Mouse (Mus musculus): Measurements from ENCODE around the gene Eif3a. TPM values are rescaled to one million over a fixed set of nuclear protein-coding genes. Genes with fewer than 3 reads are reported as not detected.
A peak's percentile ranks its signal among the peaks of the same experiment; 100 is the strongest.

The Eif3a gene
- polyA plus RNA-seq, 1 experiment = 454 TPM

GRCm38 (mm10) chr19:60740560-60740959 lies 49.9 kb downstream of the Eif3a start:
- H3K9ac ChIP-seq (ENCODE audit: low read depth, poor library complexity, severe bottlenecking) = no peak overlapping the region
- no peaks in the 10 kb centered on the region for H3K9me3 ChIP-seq (replicated peaks; ENCODE audit: control insufficient read depth, insufficient read depth, low read length, poor library complexity, severe bottlenecking)
- no peak overlapping the region for H3K4me3 ChIP-seq (ENCODE audit: low read depth, low read length)
- no peak overlapping the region for H3K27ac ChIP-seq (ENCODE audit: insufficient read depth, low read length)
- no peaks in the 10 kb centered on the region for H3K4me1 ChIP-seq (ENCODE audit: control insufficient read depth, insufficient read depth, low read length)
- H3K27me3 ChIP-seq (ENCODE audit: control insufficient read depth, insufficient read depth, low read length, poor library complexity, severe bottlenecking) = 0 out of 2 replicates have a peak, but pooled peaks cover under 1% of the 10 kb centered on the region
- TF ChIP-seq EP300 (IDR thresholded peaks at IDR 0.05; ENCODE audit: insufficient read depth, low read depth, low read length) = no peak
- no peak for TF ChIP-seq POLR2A (IDR thresholded peaks at IDR 0.05; ENCODE audit: insufficient read depth, low read length)
- TF ChIP-seq CTCF (IDR thresholded peaks at IDR 0.05; ENCODE audit: low read depth, low read length) = no peak
- H3K36me3 ChIP-seq (ENCODE audit: control insufficient read depth, insufficient read depth, low read length, poor library complexity, severe bottlenecking) = no peaks in the 10 kb centered on the region

- no peak overlapping the region for H3K9ac ChIP-seq (ENCODE audit: low read depth, poor library complexity, severe bottlenecking)
Measured at GRCm38 (mm10) chr19:60731966-60732365, 58.5 kb downstream of the Eif3a start.

GRCm38 (mm10) chr19:60731299-60731698 lies 59.2 kb downstream of the Eif3a start:
- Histone ChIP-seq H3K36me3 (ENCODE audit: control insufficient read depth, insufficient read depth, low read length, poor library complexity, severe bottlenecking) (no peaks in the 10 kb centered on the region), H3K4me1 (ENCODE audit: control insufficient read depth, insufficient read depth, low read length) (no peaks in the 10 kb centered on the region), H3K9me3 (replicated peaks; ENCODE audit: control insufficient read depth, insufficient read depth, low read length, poor library complexity, severe bottlenecking) (no peaks in the 10 kb centered on the region), H3K27me3 (ENCODE audit: control insufficient read depth, insufficient read depth, low read length, poor library complexity, severe bottlenecking) (no peaks in the 10 kb centered on the region), H3K9ac (ENCODE audit: low read depth, poor library complexity, severe bottlenecking) (no peak overlapping the region), H3K27ac (ENCODE audit: insufficient read depth, low read length) (no peak overlapping the region), H3K4me3 (ENCODE audit: low read depth, low read length) (no peak overlapping the region)
- no peak for TF ChIP-seq CTCF (IDR thresholded peaks at IDR 0.05; ENCODE audit: low read depth, low read length)
- no peak for TF ChIP-seq EP300 (IDR thresholded peaks at IDR 0.05; ENCODE audit: insufficient read depth, low read depth, low read length)
- no peak for TF ChIP-seq POLR2A (IDR thresholded peaks at IDR 0.05; ENCODE audit: insufficient read depth, low read length)

More at GRCm38 (mm10) chr19:60731966-60732365, 58.5 kb downstream of the Eif3a start:
- no peak overlapping the region for H3K4me3 ChIP-seq (ENCODE audit: low read depth, low read length)
- TF ChIP-seq POLR2A (IDR thresholded peaks at IDR 0.05; ENCODE audit: insufficient read depth, low read length) (no peak), CTCF (IDR thresholded peaks at IDR 0.05; ENCODE audit: low read depth, low read length) (no peak), EP300 (IDR thresholded peaks at IDR 0.05; ENCODE audit: insufficient read depth, low read depth, low read length) (no peak)
- no peaks in the 10 kb centered on the region for H3K27me3 ChIP-seq (ENCODE audit: control insufficient read depth, insufficient read depth, low read length, poor library complexity, severe bottlenecking)
- no peaks in the 10 kb centered on the region for H3K4me1 ChIP-seq (ENCODE audit: control insufficient read depth, insufficient read depth, low read length)
- no peaks in the 10 kb centered on the region for H3K36me3 ChIP-seq (ENCODE audit: control insufficient read depth, insufficient read depth, low read length, poor library complexity, severe bottlenecking)
- no peaks in the 10 kb centered on the region for H3K9me3 ChIP-seq (replicated peaks; ENCODE audit: control insufficient read depth, insufficient read depth, low read length, poor library complexity, severe bottlenecking)
- H3K27ac ChIP-seq (ENCODE audit: insufficient read depth, low read length) = no peak overlapping the region

DNA sequence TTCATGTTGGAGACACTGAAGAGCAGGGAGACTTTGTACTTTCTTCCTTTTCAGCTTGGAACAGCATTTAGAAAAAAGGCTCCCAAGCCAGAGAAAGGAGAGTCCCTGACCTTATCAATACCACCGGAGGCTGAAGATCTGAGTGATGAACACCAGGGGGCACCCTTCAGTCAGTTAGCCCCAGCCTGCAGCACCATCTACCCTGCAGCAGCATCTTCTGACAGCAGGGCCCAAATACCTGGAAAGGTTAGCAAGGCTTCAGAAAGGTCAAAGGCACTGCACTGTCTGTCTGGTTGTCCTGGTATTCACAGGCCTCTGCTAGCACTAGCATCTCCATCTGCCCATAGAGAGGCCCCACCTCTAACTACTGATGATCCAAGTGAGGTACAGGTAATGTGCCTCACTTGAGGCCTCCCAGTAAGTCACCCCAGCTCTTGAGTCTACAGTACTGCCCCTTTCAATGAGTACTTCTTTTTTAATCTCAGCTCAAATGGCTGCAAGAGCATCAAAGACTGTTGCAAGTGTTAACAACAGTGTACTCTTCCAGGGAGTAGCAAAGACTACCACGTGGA lies 60.1 kb downstream of the Eif3a start:
- no peaks in the 10 kb centered on the region for H3K4me1 ChIP-seq (ENCODE audit: control insufficient read depth, insufficient read depth, low read length)
- H3K27ac ChIP-seq (ENCODE audit: insufficient read depth, low read length) = no peak overlapping the region

DNA sequence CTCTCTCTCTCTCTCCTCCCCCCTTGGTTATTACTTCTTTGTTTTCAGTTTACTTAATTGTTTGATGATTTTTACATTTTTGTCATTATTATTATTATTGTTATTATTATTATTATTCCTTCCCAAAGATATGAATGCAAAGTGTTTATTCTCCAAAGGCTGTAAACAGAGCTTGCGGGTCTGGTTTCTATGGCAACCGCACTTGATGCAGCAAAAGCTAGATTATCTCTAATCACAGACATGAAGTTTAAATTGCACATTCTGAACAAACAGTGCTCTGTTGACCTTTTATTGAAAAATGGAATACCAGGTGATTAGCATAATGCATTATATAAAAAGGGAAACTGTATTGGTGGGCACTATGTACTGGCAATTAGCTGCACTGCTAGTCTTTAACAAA lies 74.1 kb downstream of the Eif3a start:
- no peak overlapping the region for H3K4me3 ChIP-seq (ENCODE audit: low read depth, low read length)
- H3K27me3 ChIP-seq (ENCODE audit: control insufficient read depth, insufficient read depth, low read length, poor library complexity, severe bottlenecking) = no peaks in the 10 kb centered on the region
- no peaks in the 10 kb centered on the region for H3K4me1 ChIP-seq (ENCODE audit: control insufficient read depth, insufficient read depth, low read length)
- H3K36me3 ChIP-seq (ENCODE audit: control insufficient read depth, insufficient read depth, low read length, poor library complexity, severe bottlenecking) = no peaks in the 10 kb centered on the region
- no peak overlapping the region for H3K9ac ChIP-seq (ENCODE audit: low read depth, poor library complexity, severe bottlenecking)
- TF ChIP-seq CTCF (IDR thresholded peaks at IDR 0.05; ENCODE audit: low read depth, low read length) = no peak
- no peak for TF ChIP-seq EP300 (IDR thresholded peaks at IDR 0.05; ENCODE audit: insufficient read depth, low read depth, low read length)
- H3K27ac ChIP-seq (ENCODE audit: insufficient read depth, low read length) = no peak overlapping the region
- H3K9me3 ChIP-seq (replicated peaks; ENCODE audit: control insufficient read depth, insufficient read depth, low read length, poor library complexity, severe bottlenecking) = no peaks in the 10 kb centered on the region

More for the DNA sequence above, 60.1 kb downstream of the Eif3a start:
- no peaks in the 10 kb centered on the region for H3K27me3 ChIP-seq (ENCODE audit: control insufficient read depth, insufficient read depth, low read length, poor library complexity, severe bottlenecking)
- TF ChIP-seq EP300 (IDR thresholded peaks at IDR 0.05; ENCODE audit: insufficient read depth, low read depth, low read length) (no peak), CTCF (IDR thresholded peaks at IDR 0.05; ENCODE audit: low read depth, low read length) (peak; percentile 87)
- no peak overlapping the region for H3K9ac ChIP-seq (ENCODE audit: low read depth, poor library complexity, severe bottlenecking)
- H3K9me3 ChIP-seq (replicated peaks; ENCODE audit: control insufficient read depth, insufficient read depth, low read length, poor library complexity, severe bottlenecking) = no peaks in the 10 kb centered on the region
- no peaks in the 10 kb centered on the region for H3K36me3 ChIP-seq (ENCODE audit: control insufficient read depth, insufficient read depth, low read length, poor library complexity, severe bottlenecking)
- no peak overlapping the region for H3K4me3 ChIP-seq (ENCODE audit: low read depth, low read length)

- Histone ChIP-seq H3K9me3 (replicated peaks; ENCODE audit: control insufficient read depth, insufficient read depth, low read length, poor library complexity, severe bottlenecking) (no peaks in the 10 kb centered on the region), H3K4me1 (ENCODE audit: control insufficient read depth, insufficient read depth, low read length) (no peaks in the 10 kb centered on the region), H3K4me3 (ENCODE audit: low read depth, low read length) (no peak overlapping the region), H3K36me3 (ENCODE audit: control insufficient read depth, insufficient read depth, low read length, poor library complexity, severe bottlenecking) (no peaks in the 10 kb centered on the region), H3K27ac (ENCODE audit: insufficient read depth, low read length) (no peak overlapping the region), H3K9ac (ENCODE audit: low read depth, poor library complexity, severe bottlenecking) (no peak overlapping the region), H3K27me3 (ENCODE audit: control insufficient read depth, insufficient read depth, low read length, poor library complexity, severe bottlenecking) (no peaks in the 10 kb centered on the region)
- no peak for TF ChIP-seq CTCF (IDR thresholded peaks at IDR 0.05; ENCODE audit: low read depth, low read length)
- no peak for TF ChIP-seq POLR2A (IDR thresholded peaks at IDR 0.05; ENCODE audit: insufficient read depth, low read length)
- no peak for TF ChIP-seq EP300 (IDR thresholded peaks at IDR 0.05; ENCODE audit: insufficient read depth, low read depth, low read length)
Measured at GRCm38 (mm10) chr19:60712577-60712976, 77.9 kb downstream of the Eif3a start.

Other genes starting within 250 kb of the Eif3a start
- 60.4 and 62.1 TPM in 2 replicates for gene Cacul1, start 209.6 kb downstream of the Eif3a start, polyA plus RNA-seq (2011; ENCODE audit: insufficient read depth, insufficient read length, low read depth, missing spikeins)
- gene Nanos1, start 34.7 kb downstream of the Eif3a start, polyA plus RNA-seq (2011; ENCODE audit: insufficient read depth, insufficient read length, low read depth, missing spikeins) = 3.8 and 4.2 TPM in 2 replicates
- gene Fam45a, start 20.9 kb upstream of the Eif3a start, polyA plus RNA-seq (2011; ENCODE audit: insufficient read depth, insufficient read length, low read depth, missing spikeins) = 32.3 and 37.6 TPM in 2 replicates
- gene Sfxn4, start 70.8 kb upstream of the Eif3a start, polyA plus RNA-seq (2011; ENCODE audit: insufficient read depth, insufficient read length, low read depth, missing spikeins) = 1.8 and 2.8 TPM in 2 replicates
- gene Prdx3, start 83.9 kb upstream of the Eif3a start, polyA plus RNA-seq (2011; ENCODE audit: insufficient read depth, insufficient read length, low read depth, missing spikeins) = 47.7 and 48.4 TPM in 2 replicates
- gene Grk5, start 99.1 kb upstream of the Eif3a start, polyA plus RNA-seq (2011; ENCODE audit: insufficient read depth, insufficient read length, low read depth, missing spikeins) = 1.2 and 1.3 TPM in 2 replicates